Mouse (Mus musculus): ENCODE results near the gene Emc6. TPM values are rescaled to one million over a fixed set of nuclear protein-coding genes. Genes with fewer than 3 reads are reported as not detected.

The Emc6 gene
- total RNA-seq, 2 experiments from 2014 or later, result 54.6 to 55.2 TPM

GRCm38 (mm10) chr11:73175612-73176011 is 1.2 kb downstream of the Emc6 start:
- intact Hi-C loops (cut with DNase I), result loop anchor here (2.0 kb wide), 1 partner anchor 23 kb away; the partner anchor contains the start of genes Ctns and Shpk
- Histone ChIP-seq H3K4me3 (peak overlapping the region; percentile 62), H3K27ac (no peak overlapping the region)
- DNase-seq (ENCODE audit: extremely low spot score in 1 of 2, low spot score in 2 of 2), result no peak
- no peak for TF ChIP-seq CTCF (IDR thresholded peaks at IDR 0.05)

DNA sequence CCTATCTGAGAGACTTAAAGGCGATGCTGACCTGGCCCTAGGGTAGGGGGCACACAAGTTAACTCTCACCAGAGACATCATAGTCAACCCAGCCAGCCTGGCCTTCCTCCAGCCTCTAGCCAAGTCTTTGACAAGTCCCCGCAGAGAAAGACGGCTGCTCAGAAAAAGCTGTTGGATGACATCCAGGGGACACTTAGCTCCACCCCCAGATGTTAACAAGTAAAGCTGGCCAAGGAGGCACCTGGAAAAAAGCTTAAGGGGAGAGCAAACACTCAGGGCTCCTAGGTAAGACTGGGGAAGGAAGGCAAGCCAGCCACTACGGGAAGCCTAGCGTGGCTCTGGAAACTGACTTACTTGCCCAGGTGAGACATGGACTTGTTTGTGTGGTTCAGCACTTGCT is 4.7 kb downstream of the Emc6 start:
- Histone ChIP-seq H3K27ac (no peak overlapping the region), H3K4me3 (no peak overlapping the region)
- DNase-seq (ENCODE audit: extremely low spot score in 1 of 2, low spot score in 2 of 2), result no peak
- no peak for TF ChIP-seq CTCF (IDR thresholded peaks at IDR 0.05)
- intact Hi-C loops (cut with DNase I), result no loop called here

DNA sequence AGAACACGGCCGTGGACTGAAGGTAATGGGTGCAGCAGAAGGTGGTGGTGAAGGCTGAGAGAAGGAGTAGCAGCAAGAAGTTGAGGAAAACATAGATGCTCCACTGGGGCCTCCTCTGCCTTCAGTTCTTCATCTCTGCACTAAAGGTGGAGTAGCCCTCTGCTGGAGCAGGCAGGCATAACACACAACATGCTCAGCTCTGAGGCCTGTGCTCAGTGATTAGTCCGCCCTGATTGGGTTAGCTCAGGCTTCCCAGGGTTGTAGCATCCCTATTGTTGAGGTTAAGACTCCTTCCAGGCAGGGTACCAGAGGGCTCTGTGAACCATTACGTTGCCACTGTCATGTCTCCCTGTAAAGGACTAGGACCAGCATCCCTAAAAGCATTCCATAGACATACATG is 7.6 kb downstream of the Emc6 start:
- intact Hi-C loops (cut with DNase I), result no loop called here
- Histone ChIP-seq H3K27ac (no peak overlapping the region), H3K4me3 (no peak overlapping the region)
- TF ChIP-seq CTCF (IDR thresholded peaks at IDR 0.05), result peak; percentile 68
- DNase-seq (ENCODE audit: extremely low spot score in 1 of 2, low spot score in 2 of 2), result peak; percentile 51 to 58

DNA sequence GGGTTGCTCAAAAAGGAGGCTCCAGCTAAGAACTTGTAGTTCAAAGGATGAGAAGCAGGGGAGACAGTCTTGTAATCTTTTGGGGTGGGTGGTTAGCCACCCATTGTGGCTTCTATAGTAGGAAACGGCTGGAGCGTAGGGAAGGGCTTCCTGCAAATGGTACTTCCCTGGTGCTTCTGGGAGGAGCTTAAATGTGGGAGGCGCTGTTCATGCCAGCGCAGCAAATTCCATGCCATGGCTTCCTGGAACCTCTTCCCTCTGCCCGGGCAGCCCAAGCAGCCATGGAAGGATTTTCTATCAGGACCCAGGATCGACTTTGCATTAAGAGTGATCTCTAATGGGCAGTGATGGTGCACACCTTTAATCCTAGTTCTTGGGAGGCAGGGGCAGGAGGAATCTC is 8.3 kb downstream of the Emc6 start:
- no peak overlapping the region for H3K4me3 ChIP-seq
- no peak overlapping the region for H3K27ac ChIP-seq
- TF ChIP-seq CTCF (IDR thresholded peaks at IDR 0.05), result no peak
- intact Hi-C loops (cut with DNase I), result no loop called here
- DNase-seq (ENCODE audit: extremely low spot score in 1 of 2, low spot score in 2 of 2), result no peak

DNA sequence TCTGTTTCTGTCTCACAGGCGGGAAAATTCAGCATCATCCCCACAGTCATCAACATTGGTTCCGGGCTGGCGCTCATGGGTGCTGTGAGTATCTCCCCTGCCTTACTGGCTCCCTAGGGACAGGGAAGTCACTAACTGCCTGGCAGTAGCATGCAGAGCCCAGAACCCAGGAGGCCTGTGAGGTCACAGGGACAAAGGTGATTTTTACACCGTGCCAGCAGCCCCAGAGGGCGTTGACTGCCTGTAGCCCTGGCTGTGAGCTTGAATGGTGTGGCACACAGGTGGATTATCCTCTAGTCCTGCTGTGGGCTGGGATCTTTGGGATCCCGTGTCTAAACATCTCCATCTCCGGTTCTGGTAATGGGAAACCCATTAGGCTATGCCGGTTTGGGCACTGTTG is 8.8 kb downstream of the Emc6 start:
- no peak for TF ChIP-seq CTCF (IDR thresholded peaks at IDR 0.05)
- DNase-seq (ENCODE audit: extremely low spot score in 1 of 2, low spot score in 2 of 2), result no peak
- intact Hi-C loops (cut with DNase I), result no loop called here
- H3K4me3 ChIP-seq, result no peak overlapping the region
- H3K27ac ChIP-seq, result no peak overlapping the region

GRCm38 (mm10) chr11:73162284-73162683 is 14.6 kb downstream of the Emc6 start:
- intact Hi-C loops (cut with DNase I), result no loop called here
- no peak overlapping the region for H3K27ac ChIP-seq
- H3K4me3 ChIP-seq, result no peak overlapping the region
- DNase-seq (ENCODE audit: extremely low spot score in 1 of 2, low spot score in 2 of 2), result no peak
- TF ChIP-seq CTCF (IDR thresholded peaks at IDR 0.05), result no peak

- intact Hi-C loops (cut with DNase I), result no loop called here
- no peak overlapping the region for H3K4me3 ChIP-seq
- H3K27ac ChIP-seq, result no peak overlapping the region
- TF ChIP-seq CTCF (IDR thresholded peaks at IDR 0.05), result no peak
- DNase-seq (ENCODE audit: extremely low spot score in 1 of 2, low spot score in 2 of 2), result no peak
Observed at GRCm38 (mm10) chr11:73161616-73162015, 15.2 kb downstream of the Emc6 start.

- H3K4me3 ChIP-seq, result peak overlapping the region; percentile 46; the same call in 1 of the 2 replicates
- DNase-seq (ENCODE audit: extremely low spot score in 1 of 2, low spot score in 2 of 2), result no peak
- no peak overlapping the region for H3K27ac ChIP-seq
- intact Hi-C loops (cut with DNase I), result no loop called here
- TF ChIP-seq CTCF (IDR thresholded peaks at IDR 0.05), result no peak
Observed at GRCm38 (mm10) chr11:73160811-73161200, 16.0 kb downstream of the Emc6 start.

DNA sequence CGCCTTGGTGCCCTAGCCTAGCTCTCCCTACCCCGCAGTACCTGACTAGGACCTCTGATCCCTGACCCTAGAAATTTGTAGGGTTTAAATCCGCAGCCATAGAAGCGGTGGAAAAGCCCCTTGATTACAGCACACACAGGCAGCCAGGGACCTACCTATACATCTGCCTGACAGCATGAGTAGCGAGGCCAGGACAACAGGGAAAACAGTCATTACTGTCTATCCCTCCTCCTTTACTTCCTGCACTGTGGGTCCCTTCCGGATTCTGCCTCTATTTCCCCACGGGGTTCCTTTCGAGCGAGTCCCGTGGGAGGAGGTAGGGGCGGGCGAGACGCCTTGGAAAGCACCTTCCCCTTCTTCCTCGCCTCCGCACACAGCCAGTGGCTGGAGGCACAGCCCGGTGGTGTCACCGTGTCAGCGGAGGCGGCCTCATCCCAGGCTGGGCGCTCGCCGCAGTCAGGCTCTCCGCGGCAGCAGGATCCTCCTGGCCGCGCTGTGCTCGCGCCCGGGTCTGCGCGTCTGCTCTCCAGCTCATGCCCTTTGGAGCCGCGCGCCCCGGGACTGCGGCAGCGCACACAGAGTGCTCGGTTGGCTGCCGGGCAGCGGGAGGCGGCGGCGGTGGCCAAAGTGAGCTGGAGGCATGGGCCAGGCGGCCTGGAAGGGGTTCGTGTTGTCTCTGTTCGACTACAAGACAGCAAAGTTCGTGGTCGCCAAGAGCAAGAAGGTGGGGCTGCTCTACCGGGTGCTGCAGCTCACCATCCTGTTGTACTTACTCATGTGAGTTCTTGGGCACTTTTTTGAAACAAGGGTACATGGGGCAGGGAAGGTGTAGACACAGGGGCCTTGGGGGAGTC is 16.7 kb downstream of the Emc6 start, which contains the start of gene P2rx5:
P2rx5 (plus strand) TSS at position 465 of the 854 bp plus-strand sequence.
- peak in 1 of 2 experiments; percentile 23 for DNase-seq (ENCODE audit: extremely low spot score in 1 of 2, low spot score in 2 of 2)
- intact Hi-C loops (cut with DNase I), result no loop called here
- Histone ChIP-seq H3K4me3 (peak within 1 kb of the TSS; percentile 46), H3K27ac (no peak within 1 kb of the TSS)
- TF ChIP-seq CTCF (IDR thresholded peaks at IDR 0.05), result no peak

DNA sequence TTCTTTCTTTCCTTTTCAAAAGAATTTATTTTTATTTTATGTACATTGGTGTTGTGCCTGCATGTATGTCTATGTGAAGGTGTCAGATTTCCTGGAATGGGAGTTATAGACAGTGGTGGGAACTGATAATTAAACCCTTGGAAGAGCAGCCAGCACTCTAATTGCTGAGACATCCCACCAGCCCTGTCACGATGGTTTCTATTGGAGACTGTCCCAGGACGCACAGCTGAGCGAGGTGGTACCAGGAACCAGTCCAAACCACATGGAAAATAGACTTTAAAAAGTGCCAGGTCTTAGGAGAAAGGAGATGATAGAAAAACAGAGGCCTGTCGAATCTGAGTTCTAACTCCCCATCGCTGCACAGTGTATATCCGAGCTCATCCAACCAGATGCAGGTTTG is 21.8 kb downstream of the Emc6 start:
- DNase-seq (ENCODE audit: extremely low spot score in 1 of 2, low spot score in 2 of 2), result no peak
- Histone ChIP-seq H3K4me3 (no peak overlapping the region), H3K27ac (no peak overlapping the region)
- no peak for TF ChIP-seq CTCF (IDR thresholded peaks at IDR 0.05)
- intact Hi-C loops (cut with DNase I), result no loop called here

GRCm38 (mm10) chr11:73148209-73148608 is 28.6 kb downstream of the Emc6 start:
- Histone ChIP-seq H3K27ac (no peak overlapping the region), H3K4me3 (no peak overlapping the region)
- intact Hi-C loops (cut with DNase I), result no loop called here
- TF ChIP-seq CTCF (IDR thresholded peaks at IDR 0.05), result no peak
- no peak for DNase-seq (ENCODE audit: extremely low spot score in 1 of 2, low spot score in 2 of 2)

DNA sequence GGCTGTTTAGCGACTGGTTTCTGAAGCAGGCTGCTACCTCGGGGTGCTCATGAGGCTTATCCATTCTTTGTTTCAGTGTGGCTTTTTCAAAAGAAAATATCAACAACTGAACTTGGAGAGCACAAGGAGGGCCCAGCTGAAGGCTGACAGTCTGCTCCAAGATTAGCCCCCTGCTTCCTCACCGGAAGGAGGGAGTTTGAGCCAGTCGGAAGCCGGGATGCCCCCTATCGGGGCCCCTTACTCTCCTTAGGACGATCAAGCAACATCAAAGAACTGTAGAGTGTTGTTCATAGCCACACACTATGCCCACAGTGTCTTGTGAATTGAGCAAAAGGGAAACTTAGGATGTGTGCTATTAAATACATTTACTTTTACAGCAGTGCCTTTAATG is 29.9 kb downstream of the Emc6 start:
- intact Hi-C loops (cut with DNase I), result no loop called here
- no peak overlapping the region for H3K4me3 ChIP-seq
- H3K27ac ChIP-seq, result no peak overlapping the region
- DNase-seq (ENCODE audit: extremely low spot score in 1 of 2, low spot score in 2 of 2), result no peak
- TF ChIP-seq CTCF (IDR thresholded peaks at IDR 0.05), result no peak
